Mouse (Mus musculus) hindbrain, embryonic 12.5 days (tissue): ENCODE data around the gene Pitpnm2. TPM values are rescaled to one million over a fixed set of nuclear protein-coding genes. Genes with fewer than 3 reads are reported as not detected.

ENCODE experiments used
- ATAC-seq: fragments of 200-750 bp; cut with Nextera tagmentation; 2 replicates; pipeline ENCODE4 v1.8.0; 2017; ENCODE audit warnings: moderate TSS enrichment; ENCODE audit not compliant: low FRiP score
- H3K27ac ChIP-seq: fragments of 300-500 bp; sonication (generic); 2 replicates; pipeline ENCODE4 v1.5.1; 2016; ENCODE audit warnings: mild to moderate bottlenecking
- H3K27me3 ChIP-seq: fragments of 300-500 bp; sonication (generic); 2 replicates; pipeline ENCODE4 v1.6.1; 2016; ENCODE audit warnings: mild to moderate bottlenecking
- H3K36me3 ChIP-seq: fragments of 300-500 bp; sonication (generic); 2 replicates; pipeline ENCODE4 v1.6.1; 2016; ENCODE audit warnings: mild to moderate bottlenecking
- H3K4me1 ChIP-seq: fragments of 300-500 bp; sonication (generic); 2 replicates; pipeline ENCODE4 v1.6.1; 2016
- H3K4me2 ChIP-seq: fragments of 300-500 bp; sonication (generic); replicated peaks from 2 replicates; pipeline ENCODE4 v1.6.1; 2016; ENCODE audit warnings: mild to moderate bottlenecking
- H3K4me3 ChIP-seq: fragments of 300-500 bp; sonication (generic); 2 replicates; pipeline ENCODE4 v1.5.1; 2016; ENCODE audit warnings: mild to moderate bottlenecking
- H3K9ac ChIP-seq: fragments of 300-500 bp; sonication (generic); 2 replicates; pipeline ENCODE4 v1.6.1; 2016; ENCODE audit warnings: mild to moderate bottlenecking, moderate library complexity
- H3K9me3 ChIP-seq: fragments of 300-500 bp; sonication (generic); replicated peaks from 2 replicates; pipeline ENCODE4 v1.6.1; 2016; ENCODE audit warnings: mild to moderate bottlenecking
- WGBS: fragments of 180-500 bp; shearing (Covaris S2); methylation state at CpG from one replicate; pipeline ENCODE4 v1.1.7; 2016; 5-methylcytosine and 5-hydroxymethylcytosine counted together
- polyA plus RNA-seq: library from polyadenylated mRNA; unstranded; fragments of >200 nt; fragmentation: Nextera tagmentation; extraction: Ambion mirVana; gene quantifications from 2 replicates; pipeline ENCODE4 v1.2.1, GENCODE M21; 2016

The Pitpnm2 gene
- polyA plus RNA-seq, 1 experiment from 2014 or later, result 7.0 TPM

- Histone ChIP-seq H3K9ac (no peak overlapping the region), H3K4me2 (no peak overlapping the region), H3K36me3 (no peaks in the 10 kb centered on the region), H3K9me3 (no peaks in the 10 kb centered on the region), H3K4me1 (peaks cover 24% of the 10 kb centered on the region), H3K4me3 (no peak overlapping the region), H3K27me3 (peaks cover 2% of the 10 kb centered on the region; the same call in 1 of the 2 replicates), H3K27ac (no peak overlapping the region)
- ATAC-seq, result no peak
- 94% methylated on average over 6 of the region's 6 CpGs for WGBS
Measured at GRCm38 (mm10) chr5:124216403-124216802, 33.2 kb downstream of the Pitpnm2 start.

- no peak overlapping the region for H3K4me3 ChIP-seq
- no peak overlapping the region for H3K9ac ChIP-seq
- peaks cover 2% of the 10 kb centered on the region; the same call in 1 of the 2 replicates for H3K27me3 ChIP-seq
- WGBS, result 89% methylated on average over 10 of the region's 10 CpGs
- no peaks in the 10 kb centered on the region for H3K36me3 ChIP-seq
- peaks cover 29% of the 10 kb centered on the region for H3K4me1 ChIP-seq
- no peak for ATAC-seq
- no peaks in the 10 kb centered on the region for H3K9me3 ChIP-seq
- 0 out of 2 replicates have a peak overlapping the region, but pooled peaks have one; percentile 17 for H3K27ac ChIP-seq
- no peak overlapping the region for H3K4me2 ChIP-seq
Measured at GRCm38 (mm10) chr5:124215647-124216046, 33.9 kb downstream of the Pitpnm2 start.

- H3K4me1 ChIP-seq, result peaks cover 32% of the 10 kb centered on the region
- WGBS, result 89% methylated on average over 14 of the region's 14 CpGs
- H3K27ac ChIP-seq, result no peak overlapping the region
- no peaks in the 10 kb centered on the region for H3K36me3 ChIP-seq
- no peak for ATAC-seq
- H3K9ac ChIP-seq, result no peak overlapping the region
- no peaks in the 10 kb centered on the region for H3K9me3 ChIP-seq
- H3K4me3 ChIP-seq, result no peak overlapping the region
- H3K4me2 ChIP-seq, result no peak overlapping the region
- peaks cover 2% of the 10 kb centered on the region; the same call in 1 of the 2 replicates for H3K27me3 ChIP-seq
Measured at GRCm38 (mm10) chr5:124214516-124215145, 34.9 kb downstream of the Pitpnm2 start.

- no peak overlapping the region for H3K4me2 ChIP-seq
- H3K4me1 ChIP-seq, result peaks cover 28% of the 10 kb centered on the region
- 81% methylated on average over 13 of the region's 13 CpGs for WGBS
- H3K27me3 ChIP-seq, result peaks cover 2% of the 10 kb centered on the region; the same call in 1 of the 2 replicates
- H3K36me3 ChIP-seq, result no peaks in the 10 kb centered on the region
- ATAC-seq, result no peak
- H3K4me3 ChIP-seq, result no peak overlapping the region
- H3K9me3 ChIP-seq, result no peaks in the 10 kb centered on the region
- 0 out of 2 replicates have a peak overlapping the region, but pooled peaks have one; percentile 17 for H3K27ac ChIP-seq
- no peak overlapping the region for H3K9ac ChIP-seq
Measured at GRCm38 (mm10) chr5:124213588-124214469, 35.7 kb downstream of the Pitpnm2 start.

- no peak overlapping the region for H3K9ac ChIP-seq
- H3K4me2 ChIP-seq, result no peak overlapping the region
- H3K9me3 ChIP-seq, result no peaks in the 10 kb centered on the region
- H3K4me3 ChIP-seq, result no peak overlapping the region
- no peaks in the 10 kb centered on the region for H3K36me3 ChIP-seq
- no peak overlapping the region for H3K27ac ChIP-seq
- peaks cover 2% of the 10 kb centered on the region; the same call in 1 of the 2 replicates for H3K27me3 ChIP-seq
- no peak for ATAC-seq
- H3K4me1 ChIP-seq, result peaks cover 32% of the 10 kb centered on the region
- 87% methylated on average over 2 of the region's 2 CpGs for WGBS
Measured at GRCm38 (mm10) chr5:124211669-124212068, 37.9 kb downstream of the Pitpnm2 start.

- peaks cover 2% of the 10 kb centered on the region; the same call in 1 of the 2 replicates for H3K27me3 ChIP-seq
- no peaks in the 10 kb centered on the region for H3K9me3 ChIP-seq
- H3K27ac ChIP-seq, result no peak overlapping the region
- no peak overlapping the region for H3K4me3 ChIP-seq
- H3K36me3 ChIP-seq, result no peaks in the 10 kb centered on the region
- ATAC-seq, result no peak
- WGBS, result 89% methylated on average over 8 of the region's 8 CpGs
- H3K4me1 ChIP-seq, result peaks cover 36% of the 10 kb centered on the region
- H3K9ac ChIP-seq, result no peak overlapping the region
- no peak overlapping the region for H3K4me2 ChIP-seq
Measured at GRCm38 (mm10) chr5:124211234-124211633, 38.3 kb downstream of the Pitpnm2 start.

- Histone ChIP-seq H3K4me2 (no peak overlapping the region), H3K4me3 (no peak overlapping the region), H3K9me3 (no peaks in the 10 kb centered on the region), H3K27ac (no peak overlapping the region), H3K9ac (no peak overlapping the region), H3K4me1 (peaks cover 43% of the 10 kb centered on the region), H3K27me3 (peaks cover 2% of the 10 kb centered on the region; the same call in 1 of the 2 replicates), H3K36me3 (no peaks in the 10 kb centered on the region)
- no peak for ATAC-seq
- WGBS, result 66% methylated on average over 18 of the region's 18 CpGs
Measured at GRCm38 (mm10) chr5:124210281-124211016, 39.1 kb downstream of the Pitpnm2 start.

- H3K27ac ChIP-seq, result no peak overlapping the region
- no peak for ATAC-seq
- WGBS, result 58% methylated on average over 6 of the region's 6 CpGs
- no peak overlapping the region for H3K4me2 ChIP-seq
- H3K9ac ChIP-seq, result no peak overlapping the region
- H3K4me3 ChIP-seq, result no peak overlapping the region
- H3K9me3 ChIP-seq, result no peaks in the 10 kb centered on the region
- H3K27me3 ChIP-seq, result peaks cover 2% of the 10 kb centered on the region; the same call in 1 of the 2 replicates
- H3K36me3 ChIP-seq, result no peaks in the 10 kb centered on the region
- H3K4me1 ChIP-seq, result peaks cover 46% of the 10 kb centered on the region
Measured at GRCm38 (mm10) chr5:124209850-124210249, 39.7 kb downstream of the Pitpnm2 start.

GRCm38 (mm10) chr5:124208030-124208429 is 41.5 kb downstream of the Pitpnm2 start:
- no peaks in the 10 kb centered on the region for H3K36me3 ChIP-seq
- no peak overlapping the region for H3K4me2 ChIP-seq
- no peak overlapping the region; the same call in 1 of the 2 replicates for H3K27ac ChIP-seq
- ATAC-seq, result no peak
- no peak overlapping the region for H3K9ac ChIP-seq
- no peak overlapping the region for H3K4me3 ChIP-seq
- H3K4me1 ChIP-seq, result peaks cover 45% of the 10 kb centered on the region
- H3K27me3 ChIP-seq, result no peaks in the 10 kb centered on the region; the same call in 1 of the 2 replicates
- 85% methylated on average over 8 of the region's 8 CpGs for WGBS
- no peaks in the 10 kb centered on the region for H3K9me3 ChIP-seq

- Histone ChIP-seq H3K9me3 (no peaks in the 10 kb centered on the region), H3K4me3 (no peak overlapping the region), H3K4me2 (no peak overlapping the region), H3K27me3 (no peaks in the 10 kb centered on the region), H3K9ac (no peak overlapping the region), H3K4me1 (peaks cover 45% of the 10 kb centered on the region), H3K36me3 (no peaks in the 10 kb centered on the region), H3K27ac (no peak overlapping the region)
- 49% methylated on average over 13 of the region's 13 CpGs for WGBS
- ATAC-seq, result 0 out of 2 replicates have a peak, but pooled peaks have one; percentile 32
Measured at GRCm38 (mm10) chr5:124206481-124207038, 43.0 kb downstream of the Pitpnm2 start.

GRCm38 (mm10) chr5:124205809-124206380 is 43.7 kb downstream of the Pitpnm2 start:
- no peak overlapping the region for H3K4me3 ChIP-seq
- 59% methylated on average over 5 of the region's 5 CpGs for WGBS
- ATAC-seq, result no peak
- no peaks in the 10 kb centered on the region for H3K27me3 ChIP-seq
- no peaks in the 10 kb centered on the region for H3K9me3 ChIP-seq
- H3K36me3 ChIP-seq, result no peaks in the 10 kb centered on the region
- H3K4me1 ChIP-seq, result peaks cover 40% of the 10 kb centered on the region
- H3K9ac ChIP-seq, result no peak overlapping the region
- H3K4me2 ChIP-seq, result no peak overlapping the region
- H3K27ac ChIP-seq, result no peak overlapping the region
